Mouse (Mus musculus): ENCODE data around the gene Vmn1r232. TPM values are rescaled to one million over a fixed set of nuclear protein-coding genes. Genes with fewer than 3 reads are reported as not detected.

Gene Vmn1r232
- polyA plus RNA-seq, 1 experiment = not detected

- H3ac ChIP-seq (ENCODE audit: control insufficient read depth, insufficient read length) = peak within 1 kb of the TSS; percentile 74
- TF ChIP-seq SRF (IDR thresholded peaks at IDR 0.05; ENCODE audit: control insufficient read depth, insufficient read length, low read depth) (no peak), POLR2AphosphoS2 (IDR thresholded peaks at IDR 0.05; ENCODE audit: insufficient read length, low read depth) (peak; percentile 88), REST (IDR thresholded peaks at IDR 0.05; ENCODE audit: insufficient read depth, insufficient read length) (no peak), MYOG (IDR thresholded peaks at IDR 0.05; ENCODE audit: control insufficient read depth in 1 of 3, insufficient read depth in 1 of 3, insufficient read length in 2 of 3, low read depth in 2 of 3) (peak in 1 of 3 experiments; percentile 18), POLR2A (IDR thresholded peaks at IDR 0.05; ENCODE audit: insufficient read length, low read depth) (peak; percentile 83), USF1 (IDR thresholded peaks at IDR 0.05; ENCODE audit: low read depth) (no peak)
Observed at GRCm38 (mm10) chr17:20944985-20945891, 25.7 kb upstream of the Vmn1r232 start, which contains the start of gene Ppp2r1a. TSS of gene Ppp2r1a (plus strand) at chr17:20945311.

GRCm38 (mm10) chr17:20944226-20944625 is 24.7 kb upstream of the Vmn1r232 start:
- H3K4me2 ChIP-seq (ENCODE audit: low read depth) = peak overlapping the region; percentile 74
- peaks cover 37% of the 10 kb centered on the region for H3K79me2 ChIP-seq (ENCODE audit: control insufficient read depth, insufficient read depth)
- H3K4me3 ChIP-seq = peak overlapping the region; percentile 97
- no peak overlapping the region for H3ac ChIP-seq (ENCODE audit: control insufficient read depth, insufficient read length)
- no peaks in the 10 kb centered on the region for H3K27me3 ChIP-seq (ENCODE audit: control insufficient read depth, insufficient read depth, insufficient read length)
- no peaks in the 10 kb centered on the region for H3K36me3 ChIP-seq (ENCODE audit: control insufficient read depth, insufficient read depth)
- no peak for TF ChIP-seq USF1 (IDR thresholded peaks at IDR 0.05; ENCODE audit: low read depth)
- TF ChIP-seq TCF3 (IDR thresholded peaks at IDR 0.05; ENCODE audit: insufficient read length, low read depth) = no peak

More at GRCm38 (mm10) chr17:20944985-20945891, 25.7 kb upstream of the Vmn1r232 start, which contains the start of gene Ppp2r1a:
- H3K36me3 ChIP-seq (ENCODE audit: control insufficient read depth, insufficient read depth) = no peaks in the 10 kb centered on the region
- peaks cover 48% of the 10 kb centered on the region for H3K79me2 ChIP-seq (ENCODE audit: control insufficient read depth, insufficient read depth)
- no peaks in the 10 kb centered on the region for H3K27me3 ChIP-seq (ENCODE audit: control insufficient read depth, insufficient read depth, insufficient read length)
- H3K4me3 ChIP-seq = peak within 1 kb of the TSS; percentile 97
- H3K4me2 ChIP-seq (ENCODE audit: low read depth) = peak within 1 kb of the TSS; percentile 82

- no peaks in the 10 kb centered on the region for H3K27me3 ChIP-seq (ENCODE audit: control insufficient read depth, insufficient read depth, insufficient read length)
- H3K79me2 ChIP-seq (ENCODE audit: control insufficient read depth, insufficient read depth) = no peaks in the 10 kb centered on the region
- no peak within 1 kb of the TSS for H3K4me3 ChIP-seq
- no peaks in the 10 kb centered on the region for H3K36me3 ChIP-seq (ENCODE audit: control insufficient read depth, insufficient read depth)
- H3K4me2 ChIP-seq (ENCODE audit: low read depth) = no peak within 1 kb of the TSS
- TF ChIP-seq CEBPB (IDR thresholded peaks at IDR 0.05; ENCODE audit: insufficient read depth, poor library complexity, severe bottlenecking) (no peak), MYOG (IDR thresholded peaks at IDR 0.05; ENCODE audit: control insufficient read depth in 1 of 3, insufficient read depth in 1 of 3, insufficient read length in 2 of 3, low read depth in 2 of 3) (no peak), POLR2A (IDR thresholded peaks at IDR 0.05; ENCODE audit: insufficient read length, low read depth) (no peak), SRF (IDR thresholded peaks at IDR 0.05; ENCODE audit: control insufficient read depth, insufficient read length, low read depth) (no peak), MAX (IDR thresholded peaks at IDR 0.05; ENCODE audit: low read depth) (no peak), E2F4 (IDR thresholded peaks at IDR 0.05; ENCODE audit: insufficient read depth) (no peak), POLR2AphosphoS2 (IDR thresholded peaks at IDR 0.05; ENCODE audit: insufficient read length, low read depth) (no peak), REST (IDR thresholded peaks at IDR 0.05; ENCODE audit: insufficient read depth, insufficient read length) (no peak), TCF12 (IDR thresholded peaks at IDR 0.05; ENCODE audit: insufficient read depth, poor library complexity, severe bottlenecking) (no peak), MYOD1 (IDR thresholded peaks at IDR 0.05; ENCODE audit: control insufficient read depth in 1 of 3, insufficient read length in 2 of 3, low read depth in 2 of 3) (no peak), USF1 (IDR thresholded peaks at IDR 0.05; ENCODE audit: low read depth) (no peak), TCF3 (IDR thresholded peaks at IDR 0.05; ENCODE audit: insufficient read length, low read depth) (no peak)
- H3ac ChIP-seq (ENCODE audit: control insufficient read depth, insufficient read length) = no peak within 1 kb of the TSS
Observed at GRCm38 (mm10) chr17:20904991-20905390, 14.5 kb downstream of the Vmn1r232 start, which contains the start of gene Vmn1r231. TSS of gene Vmn1r231 (minus strand) at chr17:20905091.

Other genes with a start within 250 kb of the Vmn1r232 start
- gene Vmn1r226, start 236.9 kb downstream of the Vmn1r232 start, polyA plus RNA-seq (2012; fragmentation: generic; extraction: Trizol) = not detected
- gene Vmn1r227, start 189.9 kb downstream of the Vmn1r232 start, polyA plus RNA-seq (2012; fragmentation: generic; extraction: Trizol) = not detected
- not detected for gene Vmn1r228, start 133.6 kb downstream of the Vmn1r232 start, polyA plus RNA-seq (2012; fragmentation: generic; extraction: Trizol)
- not detected for gene Vmn1r229, start 108.2 kb downstream of the Vmn1r232 start, polyA plus RNA-seq (2012; fragmentation: generic; extraction: Trizol)
- not detected for gene Vmn1r230, start 79.3 kb downstream of the Vmn1r232 start, polyA plus RNA-seq (2012; fragmentation: generic; extraction: Trizol)
- gene Vmn1r231, start 14.6 kb downstream of the Vmn1r232 start, polyA plus RNA-seq (2012; fragmentation: generic; extraction: Trizol) = not detected
- gene Ppp2r1a, start 25.6 kb upstream of the Vmn1r232 start, polyA plus RNA-seq (2012; fragmentation: generic; extraction: Trizol) = 309 TPM
- not detected for gene Vmn1r233, start 76.8 kb upstream of the Vmn1r232 start, polyA plus RNA-seq (2012; fragmentation: generic; extraction: Trizol)
- gene Zfp160, start 89.2 kb upstream of the Vmn1r232 start, polyA plus RNA-seq (2012; fragmentation: generic; extraction: Trizol) = 4.0 TPM